Mouse (Mus musculus) midbrain, embryonic 12.5 days (tissue): ENCODE data around the gene Dicer1. TPM values are rescaled to one million over a fixed set of nuclear protein-coding genes. Genes with fewer than 3 reads are reported as not detected.
A peak's percentile ranks its signal among the peaks of the same experiment; 100 is the strongest.

Experiments
- ATAC-seq: fragments of 200-750 bp; cut with Nextera tagmentation; 2 replicates; pipeline ENCODE4 v1.8.0; 2017; ENCODE audit warnings: low read depth, moderate TSS enrichment, moderate library complexity; ENCODE audit not compliant: low FRiP score
- H3K27ac ChIP-seq: fragments of 300-500 bp; sonication (generic); replicated peaks from 2 replicates; pipeline ENCODE4 v1.5.1; 2016; ENCODE audit warnings: mild to moderate bottlenecking
- H3K27me3 ChIP-seq: fragments of 300-500 bp; sonication (generic); 2 replicates; pipeline ENCODE4 v1.6.1; 2016; ENCODE audit warnings: mild to moderate bottlenecking
- H3K36me3 ChIP-seq: fragments of 300-500 bp; sonication (generic); 2 replicates; pipeline ENCODE4 v1.6.1; 2016
- H3K4me1 ChIP-seq: fragments of 300-500 bp; sonication (generic); 2 replicates; pipeline ENCODE4 v1.6.1; 2016
- H3K4me2 ChIP-seq: fragments of 300-500 bp; sonication (generic); replicated peaks from 2 replicates; pipeline ENCODE4 v1.6.1; 2016; ENCODE audit warnings: mild to moderate bottlenecking, moderate library complexity
- H3K4me3 ChIP-seq: fragments of 300-500 bp; sonication (generic); 2 replicates; pipeline ENCODE4 v1.5.1; 2016; ENCODE audit warnings: mild to moderate bottlenecking
- H3K9ac ChIP-seq: fragments of 300-500 bp; sonication (generic); replicated peaks from 2 replicates; pipeline ENCODE4 v1.6.1; 2016; ENCODE audit warnings: mild to moderate bottlenecking, moderate library complexity
- H3K9me3 ChIP-seq: fragments of 300-500 bp; sonication (generic); 2 replicates; pipeline ENCODE4 v1.6.1; 2016; ENCODE audit warnings: mild to moderate bottlenecking
- WGBS: fragments of 180-500 bp; shearing (Covaris S2); methylation state at CpG from one replicate; pipeline ENCODE4 v1.1.7; 2016; 5-methylcytosine and 5-hydroxymethylcytosine counted together
- polyA plus RNA-seq: library from polyadenylated mRNA; unstranded; fragments of >200 nt; fragmentation: Nextera tagmentation; extraction: Ambion mirVana; gene quantifications from 2 replicates; pipeline ENCODE4 v1.2.1, GENCODE M21; 2016

The Dicer1 gene
- polyA plus RNA-seq, 1 experiment from 2014 or later = 55.9 TPM

DNA sequence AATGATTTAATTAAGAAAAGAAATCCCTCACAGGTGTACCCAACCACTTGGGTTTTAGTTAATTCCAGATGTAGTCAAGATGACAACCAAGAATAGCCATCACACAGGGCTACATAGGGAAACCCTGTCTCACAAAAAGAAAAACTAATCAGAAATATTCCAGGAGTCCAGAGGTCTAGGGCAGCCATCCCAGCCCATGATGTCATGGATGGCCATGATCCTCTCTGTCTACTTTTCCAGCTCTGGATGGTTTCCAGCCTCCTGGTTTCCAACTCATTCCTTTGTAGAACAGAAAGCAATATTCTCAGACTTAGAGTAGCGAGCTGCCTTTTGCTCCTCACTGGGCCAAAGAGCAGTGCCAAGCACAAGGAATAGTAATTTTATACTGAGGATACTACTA, 110.8 kb downstream of the Dicer1 start:
- no peak for ATAC-seq
- H3K36me3 ChIP-seq = no peaks in the 10 kb centered on the region
- H3K27ac ChIP-seq = no peak overlapping the region
- no peak overlapping the region for H3K9ac ChIP-seq
- peaks cover 16% of the 10 kb centered on the region for H3K4me1 ChIP-seq
- H3K4me3 ChIP-seq = no peak overlapping the region
- WGBS = 94% methylated on average over 1 of the region's 1 CpGs
- H3K27me3 ChIP-seq = peaks cover 28% of the 10 kb centered on the region
- no peak overlapping the region for H3K4me2 ChIP-seq
- no peaks in the 10 kb centered on the region for H3K9me3 ChIP-seq

GRCm38 (mm10) chr12:104638156-104638555, 113.6 kb downstream of the Dicer1 start:
- peaks cover 16% of the 10 kb centered on the region for H3K4me1 ChIP-seq
- H3K4me2 ChIP-seq = peak overlapping the region; percentile 38; the same call in 1 of the 2 replicates
- WGBS = 43% methylated on average over 8 of the region's 8 CpGs
- H3K36me3 ChIP-seq = no peaks in the 10 kb centered on the region
- peaks cover 30% of the 10 kb centered on the region for H3K27me3 ChIP-seq
- H3K27ac ChIP-seq = no peak overlapping the region
- H3K9me3 ChIP-seq = no peaks in the 10 kb centered on the region
- H3K9ac ChIP-seq = no peak overlapping the region
- ATAC-seq = no peak
- H3K4me3 ChIP-seq = no peak overlapping the region

Other genes starting within 250 kb of the Dicer1 start
- 2.2 and 2.5 TPM in 2 replicates for gene Clmn, start 113.1 kb upstream of the Dicer1 start, polyA plus RNA-seq